Mouse (Mus musculus) kidney, adult 11 months (tissue): ENCODE results near the gene Tenm4.

Source experiments
- DNase-seq: peaks from one replicate; pipeline ENCODE4 v3.0.0; 2022

The Tenm4 gene

GRCm38 (mm10) chr7:96484006-96484581 lies 313.0 kb downstream of the Tenm4 start:
- DNase-seq: peak; percentile 54

GRCm38 (mm10) chr7:96489348-96490076 lies 318.5 kb downstream of the Tenm4 start:
- DNase-seq: peak; percentile 56

GRCm38 (mm10) chr7:96491896-96492295 lies 320.9 kb downstream of the Tenm4 start:
- DNase-seq: peak; percentile 19

- DNase-seq: no peak
These were observed 321.6 kb downstream of the Tenm4 start for GRCm38 (mm10) chr7:96492696-96493095.

GRCm38 (mm10) chr7:96494057-96494456 lies 323.0 kb downstream of the Tenm4 start:
- no peak for DNase-seq

GRCm38 (mm10) chr7:96500108-96500507 lies 329.1 kb downstream of the Tenm4 start:
- DNase-seq: no peak

- no peak for DNase-seq
These were observed 329.8 kb downstream of the Tenm4 start for GRCm38 (mm10) chr7:96500797-96501196.

GRCm38 (mm10) chr7:96502321-96502973 lies 331.4 kb downstream of the Tenm4 start:
- DNase-seq: no peak

- no peak for DNase-seq
These were observed 334.5 kb downstream of the Tenm4 start for GRCm38 (mm10) chr7:96505538-96505937.

- DNase-seq: no peak
These were observed 336.0 kb downstream of the Tenm4 start for GRCm38 (mm10) chr7:96507046-96507445.

- DNase-seq: no peak
These were observed 339.4 kb downstream of the Tenm4 start for GRCm38 (mm10) chr7:96510396-96510795.

GRCm38 (mm10) chr7:96511018-96511609 lies 340.1 kb downstream of the Tenm4 start:
- no peak for DNase-seq

GRCm38 (mm10) chr7:96511953-96512511 lies 341.0 kb downstream of the Tenm4 start:
- DNase-seq: no peak

- DNase-seq: no peak
These were observed 348.2 kb downstream of the Tenm4 start for GRCm38 (mm10) chr7:96519216-96519615.

GRCm38 (mm10) chr7:96521956-96522355 lies 350.9 kb downstream of the Tenm4 start:
- DNase-seq: no peak

GRCm38 (mm10) chr7:96523673-96524072 lies 352.6 kb downstream of the Tenm4 start:
- no peak for DNase-seq

- no peak for DNase-seq
These were observed 353.6 kb downstream of the Tenm4 start for GRCm38 (mm10) chr7:96524486-96525205.

GRCm38 (mm10) chr7:96525344-96525743 lies 354.3 kb downstream of the Tenm4 start:
- DNase-seq: no peak

GRCm38 (mm10) chr7:96530571-96531426 lies 359.8 kb downstream of the Tenm4 start:
- no peak for DNase-seq

- no peak for DNase-seq
These were observed 361.1 kb downstream of the Tenm4 start for GRCm38 (mm10) chr7:96531954-96532737.
